Mouse (Mus musculus) left cerebral cortex, adult 18-20 months (tissue): Measurements from ENCODE around the gene Adamts16. TPM values are rescaled to one million over a fixed set of nuclear protein-coding genes. Genes with fewer than 3 reads are reported as not detected.

ENCODE experiments used
- DNase-seq, 2 experiments: peaks; one replicate each; pipeline ENCODE4 v3.0.0; 2021 to 2022; ENCODE audit warnings: low spot score in 2 of 2, mixed read lengths in 1 of 2
- total RNA-seq, 2 experiments: library from RNA; stranded (reverse); gene quantifications; 2 replicates each; pipeline ENCODE4 v1.2.3; 2021

The Adamts16 gene
- total RNA-seq, 2 experiments from 2014 or later = 3.6 to 4.3 TPM

DNA sequence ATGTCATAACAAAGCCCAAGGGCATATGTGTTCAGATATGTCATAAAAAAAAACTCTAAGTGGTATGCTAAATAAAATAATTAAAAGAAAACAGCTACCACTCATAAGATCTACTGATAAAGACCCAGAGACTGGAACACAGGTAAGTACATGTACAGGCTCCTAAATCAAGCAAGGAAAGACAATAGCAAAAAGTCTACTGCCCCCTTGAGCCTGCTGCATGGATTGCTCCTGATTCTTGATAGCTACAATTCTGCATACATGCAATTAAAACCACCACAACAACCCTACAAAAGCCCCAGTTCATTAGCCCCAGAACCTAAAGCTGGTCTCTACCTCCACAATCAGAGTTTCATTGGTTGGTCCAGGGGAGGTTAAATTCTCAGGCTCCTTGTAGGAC is 74.1 kb downstream of the Adamts16 start:
- peak; percentile 39 to 46 for DNase-seq

- no peak for DNase-seq
These were observed 76.9 kb downstream of the Adamts16 start for GRCm38 (mm10) chr13:70764682-70765081.

DNA sequence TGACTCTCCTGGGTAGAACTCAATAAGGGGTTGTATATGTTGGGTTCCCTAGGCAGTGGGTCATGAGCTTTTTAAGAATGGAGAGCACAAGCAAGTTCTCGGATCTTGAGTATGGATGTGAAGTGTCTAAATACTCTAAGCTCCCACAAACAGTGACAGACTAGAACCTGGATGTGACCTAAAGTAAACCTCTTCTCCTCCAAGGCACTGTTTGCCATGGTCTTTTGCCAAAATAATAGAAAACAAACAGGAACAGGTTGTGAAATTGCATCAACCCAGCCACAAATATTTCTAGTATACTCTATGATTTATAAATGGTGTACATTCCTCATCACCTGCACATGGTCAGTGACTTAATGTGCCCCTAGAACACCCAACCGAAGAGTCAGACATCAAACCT is 79.0 kb downstream of the Adamts16 start:
- DNase-seq = no peak

DNA sequence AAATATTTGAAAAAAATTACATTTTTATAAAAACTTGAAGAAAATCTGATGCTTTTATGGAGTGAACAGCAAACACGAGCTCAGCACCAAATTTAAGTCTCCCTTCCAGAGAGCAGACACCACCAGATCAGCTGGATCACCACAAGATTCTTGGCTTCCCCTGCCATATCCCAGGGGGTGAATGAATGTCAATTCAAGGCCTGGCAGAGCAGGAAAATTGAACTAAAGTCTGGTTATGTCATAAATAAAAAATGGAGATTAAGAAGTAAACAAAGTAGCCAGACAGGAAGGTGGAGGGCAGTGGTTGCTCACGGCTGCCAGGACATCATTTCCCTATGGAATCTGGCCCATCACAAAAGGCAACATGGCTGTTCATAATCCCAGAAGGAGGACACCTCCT is 80.3 kb downstream of the Adamts16 start:
- no peak for DNase-seq

DNA sequence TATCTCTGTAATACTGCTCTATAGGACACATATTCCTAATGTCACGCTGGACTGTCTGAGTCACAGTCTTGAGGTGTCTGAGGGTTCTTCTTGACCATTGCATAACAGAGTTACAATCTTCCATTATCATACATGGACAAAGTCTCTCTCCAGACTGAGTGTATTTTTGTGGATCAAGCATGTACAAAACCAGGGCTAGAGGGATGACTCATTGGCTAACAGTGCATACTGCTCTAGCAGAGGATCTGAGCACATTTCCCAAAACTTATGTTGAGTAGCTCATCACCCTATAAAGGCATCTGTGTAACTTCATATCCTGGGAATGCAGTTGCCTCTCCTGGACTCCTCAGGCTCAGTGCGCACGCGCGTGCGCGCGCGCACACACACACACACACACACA is 81.4 kb downstream of the Adamts16 start:
- DNase-seq = no peak

DNA sequence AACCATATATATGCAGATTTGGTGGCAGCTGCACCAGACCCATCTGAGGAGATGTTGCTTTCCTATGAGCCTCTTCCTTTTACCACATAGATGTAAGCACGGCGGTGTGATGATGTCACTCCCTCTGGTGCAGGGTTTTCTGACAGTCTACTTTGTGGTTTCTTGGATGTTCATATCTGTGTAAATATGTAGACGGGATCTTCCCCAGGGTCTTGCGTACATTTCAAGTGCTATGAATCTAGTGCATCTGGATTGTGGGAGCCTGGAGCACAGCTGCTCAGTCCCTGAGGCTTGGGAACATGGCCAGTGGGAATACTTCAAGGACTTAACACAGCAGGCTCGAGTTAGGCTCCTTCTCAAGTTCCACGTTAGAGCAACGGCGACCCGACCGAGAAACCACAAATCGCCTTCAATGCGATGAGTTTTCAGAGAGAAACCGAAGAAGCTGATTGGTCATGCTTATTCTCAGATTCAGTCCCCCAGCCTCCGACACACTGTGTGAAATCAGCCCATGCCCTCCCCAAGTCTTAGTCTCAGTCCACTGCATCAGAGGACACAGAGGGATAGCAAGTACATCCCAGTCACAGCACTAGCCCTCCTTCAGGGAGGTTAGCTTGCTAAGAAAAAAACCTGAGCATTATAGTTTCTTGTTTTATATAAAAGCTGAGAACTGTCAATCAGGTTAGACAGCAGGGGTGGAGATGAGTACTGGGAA is 95.2 kb downstream of the Adamts16 start:
- no peak for DNase-seq

DNA sequence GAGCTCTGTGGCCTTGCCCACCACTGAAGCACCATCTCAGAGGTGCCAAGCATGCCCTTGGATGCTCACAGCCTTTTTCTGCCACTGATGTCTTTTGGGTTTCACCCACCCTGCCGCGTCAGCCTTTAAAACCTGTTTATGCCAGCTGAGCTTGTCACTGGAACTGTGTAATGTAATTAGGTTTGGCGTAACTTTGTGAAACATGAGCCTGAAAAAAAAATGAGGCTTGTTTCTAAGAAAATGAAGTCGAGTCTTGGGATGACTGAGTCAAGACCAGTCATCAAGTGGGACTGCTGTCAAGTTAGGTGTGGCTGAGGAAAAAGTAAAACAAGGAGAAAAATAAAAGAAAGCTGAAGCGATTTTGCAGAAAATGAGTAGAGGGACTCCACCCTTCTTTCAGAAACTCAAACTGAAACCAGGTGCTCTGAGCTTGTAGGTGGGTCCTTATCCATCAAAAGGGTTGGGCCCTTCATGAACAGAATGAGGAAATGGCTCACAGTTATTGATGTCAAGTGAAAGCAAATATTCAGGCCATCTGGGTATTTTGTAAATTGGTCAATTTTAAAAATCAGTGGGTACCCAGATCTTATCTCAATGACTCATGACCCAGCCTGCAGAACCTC is 97.1 kb downstream of the Adamts16 start:
- DNase-seq = no peak

GRCm38 (mm10) chr13:70742693-70743092 is 98.9 kb downstream of the Adamts16 start:
- no peak for DNase-seq

- DNase-seq = no peak
These were observed 101.0 kb downstream of the Adamts16 start for GRCm38 (mm10) chr13:70740281-70741240.

DNA sequence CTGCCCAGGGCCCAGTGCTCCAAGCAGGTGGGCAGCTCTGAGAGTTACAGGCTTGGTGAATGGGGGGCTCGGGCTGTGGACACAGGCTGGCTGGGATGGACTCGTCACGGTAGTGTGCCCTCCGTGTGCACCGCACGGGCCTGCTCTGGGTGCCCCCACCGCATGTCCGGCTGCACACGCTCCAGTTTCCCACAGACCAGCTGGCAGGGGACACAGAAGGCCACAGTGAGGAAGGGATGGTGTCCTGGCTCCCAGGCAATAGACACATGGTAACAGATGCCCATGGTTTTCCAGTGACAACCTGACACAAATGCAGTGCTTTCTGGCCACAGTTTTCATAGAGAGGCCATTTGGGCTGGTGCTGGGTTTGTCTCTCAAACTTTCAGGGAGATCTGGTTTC is 102.8 kb downstream of the Adamts16 start:
- no peak for DNase-seq

DNA sequence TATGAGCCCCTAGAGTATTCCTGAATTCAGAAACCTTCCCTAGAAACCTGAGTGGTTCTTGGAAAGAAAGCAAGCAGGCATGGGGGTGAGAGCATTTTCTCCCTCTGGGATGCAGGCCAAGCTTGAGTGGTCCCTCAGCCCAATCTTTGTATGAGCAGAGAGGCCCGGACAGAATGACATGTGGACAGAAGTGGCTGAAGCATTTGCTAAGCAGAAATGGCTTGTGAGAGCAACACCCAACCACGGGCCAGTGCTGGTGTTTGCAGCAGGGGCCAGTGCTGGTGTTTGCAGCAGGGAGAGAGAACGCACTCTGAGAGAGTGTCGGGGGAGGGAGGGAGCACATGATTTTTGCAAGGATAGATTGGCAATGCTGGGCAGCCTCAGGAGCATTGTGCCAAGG is 105.2 kb downstream of the Adamts16 start:
- no peak for DNase-seq

GRCm38 (mm10) chr13:70734640-70735039 is 107.0 kb downstream of the Adamts16 start:
- DNase-seq = no peak

DNA sequence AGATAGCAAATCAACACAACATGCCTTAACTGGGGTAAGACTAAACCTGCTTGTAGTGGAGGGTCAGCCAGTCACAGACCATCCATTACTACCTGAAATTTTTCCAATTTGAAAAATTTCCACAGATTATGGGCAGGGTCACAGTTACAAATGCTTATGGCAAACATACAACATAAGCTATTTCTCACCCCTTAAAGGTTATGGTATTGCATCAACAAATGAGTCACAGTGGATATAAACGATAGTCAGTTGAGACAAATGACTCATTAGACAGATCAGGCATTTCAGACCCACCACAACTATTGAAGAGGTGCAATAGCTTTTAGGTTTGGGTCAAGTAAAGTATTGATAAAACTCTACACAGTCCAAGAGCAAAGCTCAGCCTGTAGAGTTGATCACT is 107.7 kb downstream of the Adamts16 start:
- no peak for DNase-seq

DNA sequence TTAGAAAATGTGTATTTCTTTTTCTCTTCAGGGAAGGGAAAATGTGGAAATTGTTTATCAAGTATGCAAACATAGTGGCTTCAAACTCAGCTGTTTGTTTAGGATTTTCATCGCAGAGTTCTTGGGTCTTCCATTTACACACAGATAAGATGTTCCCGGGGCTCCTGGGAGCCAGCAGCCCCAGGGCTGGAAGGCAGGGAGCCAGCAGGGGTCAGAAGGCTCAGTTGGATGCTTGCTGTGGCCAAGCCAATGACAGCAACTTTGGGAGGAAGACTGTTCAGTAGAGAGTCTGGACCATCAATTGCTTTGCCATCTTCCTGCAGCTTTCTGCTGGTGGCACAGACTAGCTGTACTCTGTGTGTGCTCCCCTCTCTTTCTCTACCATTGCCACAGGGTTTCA is 108.4 kb downstream of the Adamts16 start:
- no peak for DNase-seq

- DNase-seq = no peak
These were observed 108.8 kb downstream of the Adamts16 start for GRCm38 (mm10) chr13:70732781-70733180.

DNA sequence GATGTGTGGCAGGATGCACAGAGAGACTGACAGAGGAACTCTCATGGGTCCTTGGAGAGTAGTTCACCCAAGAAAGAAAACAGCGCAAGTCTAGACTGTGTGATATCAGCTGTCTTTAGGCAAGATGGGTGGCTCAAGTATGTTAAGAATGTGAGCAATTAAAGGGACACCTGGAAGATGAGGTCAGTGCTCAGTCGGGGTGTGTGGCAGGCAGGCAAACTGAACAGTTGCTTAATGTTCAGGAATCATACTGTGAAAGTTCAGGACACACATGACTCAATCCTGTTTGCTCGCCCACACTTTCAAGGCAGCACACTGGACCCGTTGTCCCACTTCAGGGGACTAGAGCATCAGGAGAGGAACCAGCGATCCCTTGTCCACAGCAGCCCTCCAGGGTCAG is 110.3 kb downstream of the Adamts16 start:
- no peak for DNase-seq

DNA sequence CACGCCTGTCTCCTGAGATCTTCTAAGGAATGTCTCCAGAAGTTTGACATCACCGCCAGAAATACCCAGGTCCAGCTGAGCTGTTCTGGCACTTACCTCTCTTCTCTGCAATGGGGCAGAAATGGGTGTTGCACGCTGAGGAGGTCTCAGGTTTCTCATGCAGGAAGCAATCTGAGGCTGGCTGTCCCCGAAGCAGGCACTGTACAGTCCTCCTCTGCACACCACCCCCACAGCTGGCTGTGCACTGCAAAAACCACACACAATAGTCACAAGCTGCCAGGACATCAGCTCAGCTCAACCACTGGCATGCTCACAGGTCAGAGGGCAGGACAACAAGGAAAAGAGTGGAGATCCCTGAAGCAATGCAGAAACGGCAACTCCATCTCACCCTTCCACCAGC is 111.6 kb downstream of the Adamts16 start:
- DNase-seq = no peak

DNA sequence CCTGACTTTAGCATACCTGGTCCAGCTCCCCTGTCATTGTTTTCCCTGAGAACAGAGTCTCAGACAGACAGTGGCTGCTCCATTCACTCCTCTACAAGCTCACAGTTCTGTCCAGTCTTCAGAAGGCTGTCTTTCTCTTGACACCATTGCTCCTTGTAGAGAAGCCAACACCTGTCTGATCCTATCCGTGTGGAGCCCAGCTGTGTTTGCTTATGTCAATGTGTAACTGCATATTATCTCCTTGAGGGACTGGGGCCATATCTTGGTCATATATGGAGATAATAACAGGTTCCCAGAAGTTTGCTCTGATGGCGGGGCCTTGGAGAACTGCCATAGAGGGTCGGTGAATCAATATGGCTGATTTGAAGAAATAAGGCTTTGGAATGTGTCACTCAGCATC is 115.4 kb downstream of the Adamts16 start:
- no peak for DNase-seq

DNA sequence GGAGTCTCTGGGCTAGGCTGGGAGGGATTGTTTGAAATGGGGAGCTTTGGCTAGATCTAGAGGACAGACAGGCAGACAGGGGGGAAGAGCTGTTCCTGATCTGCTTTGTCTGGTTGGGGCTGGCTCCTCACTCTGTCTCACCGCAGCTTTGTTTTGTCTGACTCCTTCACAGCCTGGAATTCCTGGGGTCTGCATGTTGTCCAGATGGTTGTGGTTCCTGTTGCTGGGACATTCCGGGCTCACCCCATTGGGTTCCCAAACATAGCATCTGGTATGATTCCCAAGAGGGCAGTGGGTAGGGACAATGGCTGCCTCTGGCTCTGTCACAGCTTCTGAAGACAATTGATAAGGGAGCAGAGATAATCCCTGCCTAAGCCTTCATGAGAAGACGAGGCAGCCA is 117.0 kb downstream of the Adamts16 start:
- no peak for DNase-seq

- no peak for DNase-seq
These were observed 117.4 kb downstream of the Adamts16 start for GRCm38 (mm10) chr13:70724108-70724622.

- DNase-seq = no peak
These were observed 121.6 kb downstream of the Adamts16 start for GRCm38 (mm10) chr13:70719994-70720393.

DNA sequence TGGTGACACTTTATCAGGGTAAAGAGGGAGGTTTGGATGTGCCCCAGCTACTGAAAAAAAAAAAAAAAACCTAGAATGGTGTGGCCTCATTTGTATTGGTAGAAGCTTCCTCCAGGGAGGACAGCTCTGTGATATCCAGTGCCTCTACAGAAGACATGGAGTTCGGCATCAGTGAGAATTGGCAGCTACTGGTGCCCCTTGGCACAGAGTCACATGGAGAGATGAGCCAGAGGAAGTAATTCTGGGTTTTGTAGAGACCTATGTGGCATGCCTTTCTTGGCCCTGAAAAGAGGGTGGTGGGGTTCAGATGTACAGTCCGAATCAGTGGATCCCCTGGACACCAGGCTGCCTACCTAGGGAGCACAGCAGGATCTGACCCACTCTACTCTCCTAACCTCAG is 122.8 kb downstream of the Adamts16 start:
- DNase-seq = no peak
